Mouse (Mus musculus) heart, embryonic 15.5 days (tissue): ENCODE measurements around the gene Dscam. TPM values are rescaled to one million over a fixed set of nuclear protein-coding genes. Genes with fewer than 3 reads are reported as not detected.

Experiments used
- ATAC-seq: fragments of 200-750 bp; cut with Nextera tagmentation; replicated peaks from 2 replicates; pipeline ENCODE4 v1.8.0; 2017; ENCODE audit warnings: low read depth, moderate TSS enrichment; ENCODE audit not compliant: insufficient number of reproducible peaks, insufficient read depth, low FRiP score
- H3K27ac ChIP-seq: fragments of 300-500 bp; sonication (generic); 2 replicates; pipeline ENCODE4 v1.5.1; 2015; ENCODE audit warnings: mild to moderate bottlenecking, inconsistent platforms
- H3K27me3 ChIP-seq: fragments of 300-500 bp; sonication (generic); 2 replicates; pipeline ENCODE4 v1.6.1; 2015; ENCODE audit warnings: inconsistent platforms
- H3K36me3 ChIP-seq: fragments of 300-500 bp; sonication (generic); 2 replicates; pipeline ENCODE4 v1.6.1; 2015; ENCODE audit warnings: mild to moderate bottlenecking, inconsistent platforms
- H3K4me1 ChIP-seq: fragments of 300-500 bp; sonication (generic); replicated peaks from 2 replicates; pipeline ENCODE4 v1.6.1; 2015; ENCODE audit warnings: inconsistent platforms
- H3K4me2 ChIP-seq: fragments of 300-500 bp; sonication (generic); 2 replicates; pipeline ENCODE4 v1.6.1; 2015; ENCODE audit warnings: inconsistent platforms, mild to moderate bottlenecking, moderate library complexity
- H3K4me3 ChIP-seq: fragments of 300-500 bp; sonication (generic); 2 replicates; pipeline ENCODE4 v1.5.1; 2015; ENCODE audit warnings: mild to moderate bottlenecking, inconsistent platforms
- H3K9ac ChIP-seq: fragments of 300-500 bp; sonication (generic); 2 replicates; pipeline ENCODE4 v1.6.1; 2015; ENCODE audit warnings: mild to moderate bottlenecking, inconsistent platforms
- H3K9me3 ChIP-seq: fragments of 300-500 bp; sonication (generic); replicated peaks from 2 replicates; pipeline ENCODE4 v1.6.1; 2016; ENCODE audit warnings: inconsistent platforms
- WGBS: fragments of 180-500 bp; shearing (Covaris S2); methylation state at CpG from one replicate; pipeline ENCODE4 v1.1.7; 2015; ENCODE audit warnings: mixed read lengths; 5-methylcytosine and 5-hydroxymethylcytosine counted together
- polyA plus RNA-seq: library from polyadenylated mRNA; unstranded; fragments of >200 nt; fragmentation: Nextera tagmentation; extraction: Ambion mirVana; gene quantifications from 2 replicates; pipeline ENCODE4 v1.2.1, GENCODE M21; 2015

Dscam gene
- polyA plus RNA-seq, 1 experiment from 2014 or later = not detected

DNA sequence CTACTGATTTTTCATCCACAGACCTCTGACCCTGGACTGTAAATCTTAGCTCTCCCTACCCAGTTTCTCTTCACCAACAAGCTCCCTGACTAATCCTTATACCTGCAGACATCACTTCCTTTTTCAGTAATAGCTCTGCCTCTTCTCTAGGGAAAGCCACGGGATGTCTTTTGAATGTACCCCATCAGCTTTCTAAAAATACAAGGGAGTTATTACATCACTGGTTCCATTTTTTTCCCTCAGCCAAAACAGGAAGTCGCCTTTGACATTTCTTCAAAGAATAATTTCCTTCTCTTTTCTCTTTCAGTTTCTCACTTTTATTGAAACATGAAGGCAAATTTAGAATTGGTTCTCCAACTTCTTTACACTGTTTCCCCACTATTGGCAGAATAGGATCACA, 67.5 kb downstream of the Dscam start:
- H3K9ac ChIP-seq = no peak overlapping the region
- H3K27me3 ChIP-seq = no peaks in the 10 kb centered on the region
- 40% methylated on average over 2 of the region's 2 CpGs for WGBS
- no peak overlapping the region for H3K4me3 ChIP-seq
- no peaks in the 10 kb centered on the region for H3K4me1 ChIP-seq
- H3K9me3 ChIP-seq = no peaks in the 10 kb centered on the region
- ATAC-seq = no peak
- no peak overlapping the region for H3K27ac ChIP-seq
- H3K4me2 ChIP-seq = no peak overlapping the region
- no peaks in the 10 kb centered on the region for H3K36me3 ChIP-seq

DNA sequence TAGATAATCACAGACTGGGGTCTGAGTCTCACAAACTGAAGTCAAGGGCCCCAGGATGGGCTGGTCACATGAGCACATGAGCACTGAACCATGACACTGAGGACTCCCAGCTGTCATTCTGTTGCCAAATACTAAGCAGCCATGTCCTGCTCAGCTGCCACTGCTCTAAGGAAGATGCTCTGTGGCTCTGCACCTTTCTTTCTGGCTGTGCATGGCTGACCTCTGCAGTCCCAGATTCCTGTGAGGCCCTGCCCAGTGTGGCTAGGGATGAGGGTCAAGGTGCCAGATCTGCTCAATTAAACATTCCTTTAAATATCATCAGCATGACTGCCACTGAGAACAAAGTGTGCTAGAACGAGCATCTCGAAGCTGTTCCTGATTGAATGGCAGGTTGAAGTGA, 70.5 kb downstream of the Dscam start:
- Histone ChIP-seq H3K36me3 (no peaks in the 10 kb centered on the region), H3K27ac (no peak overlapping the region), H3K4me3 (no peak overlapping the region), H3K4me2 (no peak overlapping the region), H3K27me3 (no peaks in the 10 kb centered on the region), H3K9me3 (no peaks in the 10 kb centered on the region), H3K4me1 (no peaks in the 10 kb centered on the region), H3K9ac (no peak overlapping the region)
- WGBS = 60% methylated on average over 2 of the region's 2 CpGs
- ATAC-seq = no peak

DNA sequence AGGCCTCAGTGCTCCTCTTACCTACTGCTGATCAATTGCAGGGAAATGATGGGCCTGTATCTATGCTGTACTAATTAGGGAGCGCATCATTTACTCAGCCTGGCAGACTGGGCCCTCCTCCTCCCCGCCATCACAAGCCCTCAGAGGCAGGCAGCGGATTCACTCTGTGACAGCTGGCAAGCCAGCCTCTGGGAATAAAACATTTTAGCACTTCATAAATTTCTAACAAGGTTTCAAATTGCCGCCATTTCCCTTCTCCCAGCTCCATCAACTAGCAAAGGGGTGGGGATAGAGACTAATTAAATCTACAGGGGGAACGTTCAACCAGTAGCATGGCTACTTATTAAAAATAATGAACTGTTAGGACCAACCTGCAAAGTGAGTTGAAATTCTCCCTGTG, 72.0 kb downstream of the Dscam start:
- no peak for ATAC-seq
- Histone ChIP-seq H3K4me3 (no peak overlapping the region), H3K27ac (no peak overlapping the region), H3K4me1 (no peaks in the 10 kb centered on the region), H3K9ac (no peak overlapping the region), H3K9me3 (no peaks in the 10 kb centered on the region), H3K4me2 (no peak overlapping the region), H3K36me3 (no peaks in the 10 kb centered on the region), H3K27me3 (no peaks in the 10 kb centered on the region)
- WGBS = 74% methylated on average over 5 of the region's 5 CpGs

DNA sequence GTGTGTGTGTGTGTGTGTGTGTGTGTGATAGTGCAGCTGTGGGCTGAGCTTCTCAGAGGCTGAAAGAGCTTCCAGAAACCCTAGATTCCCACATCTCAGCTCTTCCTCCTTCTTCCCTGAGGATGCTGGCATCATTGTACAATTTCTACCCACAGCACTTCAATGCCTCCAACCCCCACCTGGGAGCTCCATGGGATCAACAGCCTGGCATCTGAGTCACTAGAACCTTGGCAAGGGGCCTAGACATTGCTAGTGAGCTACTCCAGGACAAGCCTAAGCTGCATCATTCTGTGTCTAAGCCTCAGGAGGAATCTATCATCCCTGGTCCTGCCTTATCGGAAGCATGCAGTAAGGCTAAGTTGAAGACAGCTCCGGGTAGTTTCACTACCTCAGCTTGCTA, 73.8 kb downstream of the Dscam start:
- 74% methylated on average over 2 of the region's 2 CpGs for WGBS
- H3K9ac ChIP-seq = no peak overlapping the region
- no peak overlapping the region for H3K27ac ChIP-seq
- no peaks in the 10 kb centered on the region for H3K9me3 ChIP-seq
- no peaks in the 10 kb centered on the region for H3K36me3 ChIP-seq
- no peak overlapping the region for H3K4me3 ChIP-seq
- no peaks in the 10 kb centered on the region for H3K27me3 ChIP-seq
- no peak overlapping the region for H3K4me2 ChIP-seq
- ATAC-seq = no peak
- H3K4me1 ChIP-seq = no peaks in the 10 kb centered on the region

DNA sequence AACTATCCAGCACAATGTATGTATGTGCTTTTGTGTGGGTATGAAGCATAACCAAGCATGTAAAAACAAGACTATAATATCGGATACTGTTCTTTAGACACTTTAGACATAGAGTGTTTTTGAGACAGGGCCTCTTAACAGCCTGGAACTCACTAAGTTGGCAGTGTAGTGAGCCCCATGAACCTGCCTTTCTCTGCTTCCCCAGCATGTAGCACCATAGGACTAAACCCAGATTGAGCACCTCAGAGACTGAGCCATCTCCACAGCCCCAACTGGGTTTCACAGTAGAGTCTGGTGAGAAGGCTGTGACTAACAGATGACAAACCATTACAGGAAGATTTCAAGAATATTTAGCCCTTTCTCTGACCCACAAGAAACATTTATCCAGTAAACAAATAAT, 75.1 kb downstream of the Dscam start:
- no peak for ATAC-seq
- WGBS = 90% methylated on average over 1 of the region's 1 CpGs
- no peak overlapping the region for H3K4me2 ChIP-seq

DNA sequence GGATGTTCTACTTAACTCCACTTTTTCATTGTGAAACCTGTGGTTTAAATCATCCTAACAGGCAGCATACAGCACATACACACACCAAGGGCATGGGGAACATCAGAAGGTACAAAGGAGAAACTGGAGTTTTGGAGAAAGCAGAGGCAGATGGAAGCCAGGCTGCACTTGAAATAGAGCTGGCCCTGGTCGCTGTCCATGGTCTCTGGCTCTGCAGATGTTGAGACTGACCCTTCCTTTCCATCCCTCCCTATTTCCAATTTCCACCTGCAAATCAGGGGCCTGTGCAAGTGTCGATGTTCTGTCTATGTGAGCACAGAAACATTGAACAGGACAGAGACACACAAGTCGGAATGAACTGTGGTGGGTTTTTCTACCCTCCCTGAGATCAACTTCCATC, 81.2 kb downstream of the Dscam start:
- ATAC-seq = no peak
- H3K4me2 ChIP-seq = no peak overlapping the region
- H3K27ac ChIP-seq = no peak overlapping the region
- no peaks in the 10 kb centered on the region for H3K9me3 ChIP-seq
- H3K4me1 ChIP-seq = no peaks in the 10 kb centered on the region
- no peak overlapping the region for H3K4me3 ChIP-seq
- no peaks in the 10 kb centered on the region for H3K27me3 ChIP-seq
- H3K9ac ChIP-seq = no peak overlapping the region
- no peaks in the 10 kb centered on the region for H3K36me3 ChIP-seq
- 49% methylated on average over 3 of the region's 3 CpGs for WGBS

More for the DNA sequence above, 75.1 kb downstream of the Dscam start:
- H3K27ac ChIP-seq = no peak overlapping the region
- H3K36me3 ChIP-seq = no peaks in the 10 kb centered on the region
- H3K9ac ChIP-seq = no peak overlapping the region
- no peak overlapping the region for H3K4me3 ChIP-seq
- H3K27me3 ChIP-seq = no peaks in the 10 kb centered on the region
- no peaks in the 10 kb centered on the region for H3K4me1 ChIP-seq
- no peaks in the 10 kb centered on the region for H3K9me3 ChIP-seq

DNA sequence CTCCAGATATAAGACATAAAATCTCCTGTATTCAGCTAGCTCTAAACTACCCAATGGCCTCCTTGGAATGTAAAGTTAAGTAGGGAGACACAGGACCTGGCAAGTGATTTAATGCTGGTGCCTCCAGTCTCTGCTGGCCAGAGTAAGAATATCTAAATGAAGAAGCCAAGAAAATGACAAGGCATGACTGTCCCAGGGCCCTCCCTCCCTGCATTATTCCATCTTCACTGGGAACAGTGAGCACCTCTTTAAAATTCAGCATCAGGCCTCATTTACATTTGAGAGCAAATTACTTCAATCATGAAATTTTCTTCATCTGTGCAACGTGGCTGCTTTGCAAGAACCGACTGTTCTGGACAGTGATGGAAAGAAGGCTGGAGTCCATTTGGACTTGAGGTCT, 86.9 kb downstream of the Dscam start:
- no peak for ATAC-seq
- 79% methylated on average over 2 of the region's 2 CpGs for WGBS
- Histone ChIP-seq H3K36me3 (no peaks in the 10 kb centered on the region), H3K9me3 (no peaks in the 10 kb centered on the region), H3K4me3 (no peak overlapping the region), H3K27ac (no peak overlapping the region), H3K4me2 (no peak overlapping the region), H3K4me1 (no peaks in the 10 kb centered on the region), H3K27me3 (no peaks in the 10 kb centered on the region), H3K9ac (no peak overlapping the region)

DNA sequence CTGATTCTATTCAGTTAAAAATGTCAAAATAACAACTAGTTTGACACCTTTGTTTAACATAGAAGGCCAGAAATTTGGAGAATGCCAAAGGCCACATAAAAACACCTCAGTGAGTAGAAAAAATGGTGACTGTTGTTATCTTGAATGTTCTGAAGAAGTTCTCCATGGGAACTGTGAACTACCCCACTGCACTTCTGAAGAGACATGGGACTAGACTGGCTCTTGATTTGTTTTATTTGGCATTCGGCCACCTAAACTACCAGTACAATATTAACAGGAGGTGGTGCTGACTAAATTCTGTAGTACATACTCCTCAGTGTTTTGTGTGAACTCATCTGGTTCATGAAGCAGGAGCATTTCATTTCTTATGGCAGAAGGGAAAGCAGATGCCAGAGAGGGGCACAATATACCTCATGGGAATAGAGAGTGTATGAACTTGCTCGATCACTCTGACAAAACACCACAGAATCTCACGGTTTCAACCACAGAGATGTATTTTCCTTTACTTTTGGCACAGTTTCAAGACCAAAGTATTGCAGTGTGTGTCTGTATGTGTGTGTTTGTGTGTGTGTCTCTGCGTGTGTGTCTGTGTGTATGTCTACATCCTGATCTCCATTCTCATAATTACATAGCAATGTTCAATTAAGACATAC, 94.5 kb downstream of the Dscam start:
- WGBS = 60% methylated on average over 4 of the region's 4 CpGs
- no peaks in the 10 kb centered on the region for H3K9me3 ChIP-seq
- no peak for ATAC-seq
- no peaks in the 10 kb centered on the region for H3K27me3 ChIP-seq
- no peaks in the 10 kb centered on the region for H3K36me3 ChIP-seq
- H3K4me2 ChIP-seq = no peak overlapping the region
- no peak overlapping the region for H3K9ac ChIP-seq
- H3K27ac ChIP-seq = no peak overlapping the region
- no peak overlapping the region for H3K4me3 ChIP-seq
- H3K4me1 ChIP-seq = no peaks in the 10 kb centered on the region

DNA sequence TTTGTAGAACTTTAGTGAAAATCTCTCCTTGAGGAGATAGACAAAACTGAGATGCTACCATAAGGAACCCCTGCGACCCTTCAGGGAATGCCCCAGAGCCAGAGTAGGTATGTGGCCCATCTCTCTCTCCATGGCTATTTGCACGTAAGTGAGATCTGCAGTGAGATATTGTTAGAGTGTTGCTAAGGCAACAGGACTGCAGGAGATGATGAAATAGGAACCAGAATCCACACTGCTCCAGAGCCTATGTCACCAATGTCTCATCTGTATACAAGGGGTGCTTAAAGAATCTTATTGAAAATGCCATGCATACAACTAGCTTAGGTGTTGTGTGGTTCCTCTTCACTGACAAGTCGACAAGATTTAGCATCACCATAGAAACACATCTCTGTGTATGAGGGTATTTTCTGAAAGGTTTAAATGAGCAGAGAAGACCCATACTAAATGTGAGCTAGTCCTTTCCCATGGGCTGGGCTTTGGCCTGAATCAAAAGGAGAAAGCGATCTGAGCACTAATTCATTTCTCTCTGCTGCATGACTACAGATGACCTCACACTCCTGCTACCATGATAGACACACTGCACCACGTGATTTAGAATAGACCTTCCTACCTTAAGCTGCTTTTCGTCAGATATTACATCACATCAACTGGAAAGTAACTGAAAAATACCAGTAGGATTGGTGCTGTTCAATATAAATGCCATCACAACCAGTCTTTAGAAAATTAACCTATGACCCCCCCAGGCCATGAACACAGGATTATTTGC, 95.2 kb downstream of the Dscam start:
- Histone ChIP-seq H3K4me1 (no peaks in the 10 kb centered on the region), H3K27ac (no peak overlapping the region), H3K4me3 (no peak overlapping the region), H3K4me2 (no peak overlapping the region), H3K9me3 (no peaks in the 10 kb centered on the region), H3K36me3 (no peaks in the 10 kb centered on the region), H3K27me3 (no peaks in the 10 kb centered on the region), H3K9ac (no peak overlapping the region)
- WGBS = 67% methylated on average over 6 of the region's 6 CpGs
- ATAC-seq = no peak

DNA sequence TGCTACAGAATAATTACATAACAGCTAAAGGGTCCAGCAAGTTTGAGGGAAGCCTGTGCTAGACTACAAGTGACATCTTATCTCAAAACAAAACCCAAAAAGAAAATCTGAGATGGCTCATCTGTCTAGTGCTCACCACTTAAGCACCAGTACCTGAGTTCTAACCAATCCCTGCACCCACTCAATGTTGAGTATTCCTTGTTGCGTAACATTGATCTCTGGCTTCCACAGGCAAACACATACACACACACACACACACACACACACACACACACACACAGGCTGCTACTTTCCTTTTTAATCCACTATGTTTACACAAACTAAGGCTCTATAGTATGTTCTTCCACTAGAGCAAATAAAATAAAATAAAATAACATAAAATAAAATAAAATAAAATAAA, 96.7 kb downstream of the Dscam start:
- Histone ChIP-seq H3K27me3 (no peaks in the 10 kb centered on the region), H3K4me2 (no peak overlapping the region), H3K4me1 (no peaks in the 10 kb centered on the region), H3K9me3 (no peaks in the 10 kb centered on the region), H3K27ac (no peak overlapping the region), H3K4me3 (no peak overlapping the region), H3K9ac (no peak overlapping the region), H3K36me3 (no peaks in the 10 kb centered on the region)
- WGBS = 100% methylated on average over 1 of the region's 1 CpGs
- ATAC-seq = no peak

DNA sequence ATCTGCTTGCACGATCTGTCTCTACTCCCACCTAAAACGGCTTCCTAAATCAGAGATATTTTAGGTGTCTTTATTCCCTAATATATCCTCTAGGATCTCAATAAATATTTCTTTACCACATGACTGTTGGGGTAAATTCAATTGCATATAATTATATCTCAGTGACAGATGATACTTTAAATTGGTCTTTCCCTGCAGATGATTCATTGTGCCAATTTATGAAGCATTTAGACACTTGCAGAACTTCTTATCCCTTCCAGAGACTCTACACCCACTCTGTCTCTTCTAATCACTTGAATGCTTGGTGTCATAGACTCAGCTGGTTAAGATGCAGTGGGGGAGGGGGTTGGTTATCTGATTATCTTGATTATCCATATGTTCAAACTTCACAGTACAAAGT, 97.9 kb downstream of the Dscam start:
- Histone ChIP-seq H3K9ac (no peak overlapping the region), H3K4me2 (no peak overlapping the region), H3K27ac (no peak overlapping the region), H3K9me3 (no peaks in the 10 kb centered on the region), H3K27me3 (no peaks in the 10 kb centered on the region), H3K36me3 (no peaks in the 10 kb centered on the region), H3K4me3 (no peak overlapping the region), H3K4me1 (no peaks in the 10 kb centered on the region)
- WGBS = 86% methylated on average over 2 of the region's 2 CpGs
- ATAC-seq = no peak

DNA sequence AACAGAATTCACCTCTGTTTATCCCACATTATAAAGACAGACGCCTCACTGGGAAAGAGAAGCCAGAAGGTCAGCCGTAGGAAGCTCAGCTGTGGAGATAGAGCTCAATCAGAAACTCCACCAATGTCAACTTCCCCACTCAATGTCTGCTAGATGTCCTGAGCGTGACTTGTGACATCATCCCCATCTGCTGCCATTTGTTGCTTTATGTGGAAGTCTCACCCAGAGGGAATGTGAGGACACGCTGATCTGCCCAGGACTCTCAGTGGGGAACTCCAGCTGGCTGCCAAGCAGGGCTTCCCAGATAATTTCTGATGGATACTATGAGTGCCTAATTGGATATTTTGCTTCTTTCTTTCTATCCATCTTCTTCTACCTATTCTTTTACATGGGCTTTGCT, 103.7 kb downstream of the Dscam start:
- WGBS = 45% methylated on average over 4 of the region's 4 CpGs
- no peak overlapping the region for H3K27ac ChIP-seq
- H3K9me3 ChIP-seq = no peaks in the 10 kb centered on the region
- no peaks in the 10 kb centered on the region for H3K36me3 ChIP-seq
- H3K9ac ChIP-seq = no peak overlapping the region
- no peaks in the 10 kb centered on the region for H3K4me1 ChIP-seq
- H3K27me3 ChIP-seq = no peaks in the 10 kb centered on the region
- no peak for ATAC-seq
- no peak overlapping the region for H3K4me3 ChIP-seq
- no peak overlapping the region for H3K4me2 ChIP-seq
